Mouse (Mus musculus) CH12.LX (cell line): ENCODE results near the gene Trappc12. TPM values are rescaled to one million over a fixed set of nuclear protein-coding genes. Genes with fewer than 3 reads are reported as not detected.
A peak's percentile ranks its signal among the peaks of the same experiment; 100 is the strongest.

Experiments
- DNase-seq: peaks from one replicate; pipeline ENCODE4 v3.0.0-alpha.2; 2013; ENCODE audit errors: extremely low read depth
- H3K27ac ChIP-seq: 2 replicates; pipeline ENCODE4 v1.5.1; 2012; ENCODE audit warnings: low read depth, mild to moderate bottlenecking, control low read depth, moderate library complexity; ENCODE audit not compliant: insufficient read depth
- H3K27me3 ChIP-seq: replicated peaks from 2 replicates; pipeline ENCODE3; 2012; ENCODE audit warnings: inconsistent platforms
- H3K36me3 ChIP-seq, 2 experiments: replicated peaks in 1 of 2; 2 replicates each; pipeline versions ENCODE3 to v1.6.1; 2012; ENCODE audit warnings: inconsistent platforms in 1 of 2, low read length in 1 of 2, mild to moderate bottlenecking in 1 of 2, mixed read lengths in 1 of 2, moderate library complexity in 1 of 2; ENCODE audit not compliant: control insufficient read depth in 1 of 2, insufficient read depth in 1 of 2
- H3K4me1 ChIP-seq, 2 experiments: 2 replicates each; pipeline ENCODE4 v1.6.1; 2012; ENCODE audit warnings: inconsistent platforms in 1 of 2, moderate library complexity in 1 of 2; ENCODE audit not compliant: insufficient read depth in 2 of 2, control insufficient read depth in 1 of 2
- H3K4me2 ChIP-seq: 2 replicates; pipeline ENCODE4 v1.6.1; 2012; ENCODE audit warnings: low read depth, mild to moderate bottlenecking, control low read depth; ENCODE audit not compliant: poor library complexity, insufficient read depth, severe bottlenecking
- H3K4me3 ChIP-seq, 3 experiments: fragments of 150-350 bp in 1 of 3; sonication (generic) in 1 of 3; replicated peaks in 1 of 3; 2 replicates each; pipeline versions ENCODE3 to v1.5.1; 2011 to 2012; ENCODE audit warnings: low read depth in 2 of 3, low read length in 2 of 3, mild to moderate bottlenecking in 2 of 3, moderate library complexity in 2 of 3, control low read depth in 1 of 3, improper control_type of control experiment in 1 of 3, inconsistent platforms in 1 of 3, mixed read lengths in 1 of 3; ENCODE audit not compliant: poor library complexity in 1 of 3
- H3K79me2 ChIP-seq: replicated peaks from 2 replicates; pipeline ENCODE4 v1.6.1; 2012; ENCODE audit warnings: mild to moderate bottlenecking, moderate library complexity; ENCODE audit not compliant: control insufficient read depth, poor library complexity, insufficient read depth, severe bottlenecking; ENCODE audit errors: extremely low read depth
- H3K9ac ChIP-seq: 2 replicates; pipeline ENCODE4 v1.6.1; 2012; ENCODE audit warnings: low read depth, mild to moderate bottlenecking, control low read depth, moderate library complexity; ENCODE audit not compliant: insufficient read depth
- H3K9me3 ChIP-seq: replicated peaks from 2 replicates; pipeline ENCODE3; 2012; ENCODE audit warnings: low read length, inconsistent platforms, mixed read lengths
- BHLHE40 ChIP-seq: IDR thresholded peaks from 2 replicates; pipeline ENCODE4 v1.6.1; 2011; ENCODE audit warnings: mild to moderate bottlenecking, low read depth, low read length, improper control_type of control experiment
- CHD1 ChIP-seq: IDR thresholded peaks from 2 replicates; pipeline ENCODE4 v1.6.1; 2012; ENCODE audit warnings: low read depth, low read length, improper control_type of control experiment, inconsistent platforms
- CHD2 ChIP-seq: IDR thresholded peaks from 2 replicates; pipeline ENCODE4 v1.6.1; 2011; ENCODE audit warnings: low read length, improper control_type of control experiment
- CTCF ChIP-seq, 2 experiments: IDR thresholded peaks in 1 of 2; conservative IDR thresholded peaks in 1 of 2; 2 replicates each; pipeline ENCODE4 v1.5.1; 2011 to 2012; ENCODE audit warnings: low read depth in 2 of 2, low read length in 2 of 2, improper control_type of control experiment in 1 of 2, inconsistent platforms in 1 of 2, mild to moderate bottlenecking in 1 of 2, moderate library complexity in 1 of 2
- EP300 ChIP-seq: IDR thresholded peaks from 2 replicates; pipeline ENCODE4 v1.6.1; 2011; ENCODE audit warnings: low read length, improper control_type of control experiment
- GABPA ChIP-seq: IDR thresholded peaks from 2 replicates; pipeline ENCODE4 v1.6.1; 2012; ENCODE audit warnings: low read depth, low read length, improper control_type of control experiment, inconsistent platforms; ENCODE audit not compliant: insufficient replicate concordance
- KAT2A ChIP-seq: IDR thresholded peaks from 2 replicates; pipeline ENCODE4 v1.6.1; 2012; ENCODE audit warnings: low read length, improper control_type of control experiment, inconsistent platforms; ENCODE audit not compliant: insufficient replicate concordance
- MXI1 ChIP-seq: IDR thresholded peaks from 2 replicates; pipeline ENCODE4 v1.6.1; 2011; ENCODE audit warnings: mild to moderate bottlenecking, low read depth, low read length, improper control_type of control experiment
- MYC ChIP-seq: IDR thresholded peaks from 2 replicates; pipeline ENCODE4 v1.6.1; 2011; ENCODE audit warnings: low read depth, mild to moderate bottlenecking, improper control_type of control experiment, low read length
- SMC3 ChIP-seq: IDR thresholded peaks from 2 replicates; pipeline ENCODE4 v1.6.1; 2011; ENCODE audit warnings: low read depth, low read length, improper control_type of control experiment
- TBP ChIP-seq: conservative IDR thresholded peaks from 2 replicates; pipeline ENCODE4 v1.6.1; 2011; ENCODE audit warnings: low read depth, low read length, improper control_type of control experiment
- TCF12 ChIP-seq: IDR thresholded peaks from 2 replicates; pipeline ENCODE4 v1.6.1; 2014; ENCODE audit warnings: low read depth, mild to moderate bottlenecking, inconsistent platforms, low read length, improper control_type of control experiment
- UBTF ChIP-seq: IDR thresholded peaks from 2 replicates; pipeline ENCODE4 v1.6.1; 2012; ENCODE audit warnings: low read depth, mild to moderate bottlenecking, inconsistent platforms, low read length, improper control_type of control experiment, moderate library complexity
- USF1 ChIP-seq: IDR thresholded peaks from 2 replicates; pipeline ENCODE4 v1.6.1; 2014; ENCODE audit warnings: low read depth, mild to moderate bottlenecking, inconsistent platforms, low read length, improper control_type of control experiment
- ZMIZ1 ChIP-seq: IDR thresholded peaks from 2 replicates; pipeline ENCODE4 v1.6.1; 2012; ENCODE audit warnings: low read depth, mild to moderate bottlenecking, inconsistent platforms, low read length, improper control_type of control experiment
- ZNF384 ChIP-seq: IDR thresholded peaks from 2 replicates; pipeline ENCODE4 v1.6.1; 2012; ENCODE audit warnings: low read depth, low read length, improper control_type of control experiment, inconsistent platforms
- dilution Hi-C: fragments of 300-500 bp; cut with MboI; formaldehyde crosslinking; loops from 2 replicates; pipeline ENCODE4 v1.14.3; 2020; ENCODE audit warnings: low sequenced_read_pairs; ENCODE audit not compliant: extremely low pct_unique_long_range_greater_than_20kb, extremely low pct_ligation_motif_present
- in situ Hi-C: fragments of 300-500 bp; cut with MboI; formaldehyde crosslinking; loops from 3 replicates; pipeline ENCODE4 v1.14.3; 2019; ENCODE audit warnings: low sequenced_read_pairs, low pct_ligation_motif_present, low pct_unique_long_range_greater_than_20kb, mixed read lengths
- polyA plus RNA-seq: library from polyadenylated mRNA; unstranded; fragments of >175 nt; gene quantifications from 2 replicates; pipeline ENCODE4 v1.2.1, GENCODE M21; 2012; ENCODE audit warnings: low read depth; ENCODE audit not compliant: insufficient read length
- total RNA-seq, 2 experiments: library from RNA; depleted of rRNA; stranded (reverse); fragments of 300-350 nt in 1 of 2; fragments of >200 nt in 1 of 2; gene quantifications; 2 replicates each; pipeline ENCODE4 v1.2.3; 2012 to 2014

Gene Trappc12
- total and polyA plus RNA-seq, 3 experiments: 26.7 to 33.9 (median 28.9) TPM

GRCm38 (mm10) chr12:28686199-28686879 is 63.9 kb downstream of the Trappc12 start:
- Histone ChIP-seq H3K36me3 (peaks cover 47 to 87% of the 10 kb centered on the region in 2 experiments), H3K9me3 (no peaks in the 10 kb centered on the region), H3K4me2 (no peak overlapping the region), H3K27me3 (no peaks in the 10 kb centered on the region), H3K79me2 (no peaks in the 10 kb centered on the region), H3K4me1 (no peaks in the 10 kb centered on the region), H3K9ac (no peak overlapping the region), H3K27ac (no peak overlapping the region), H3K4me3 (no peak overlapping the region)
- TF ChIP-seq ZMIZ1: no peak
- TF ChIP-seq UBTF: no peak
- TF ChIP-seq TCF12: no peak
- TF ChIP-seq GABPA: no peak
- TF ChIP-seq USF1: no peak
- TF ChIP-seq KAT2A: no peak
- TF ChIP-seq CHD2: no peak
- TF ChIP-seq CTCF (conservative IDR thresholded peaks at IDR 0.05 in 1 of 2, IDR thresholded peaks at IDR 0.05 in 1 of 2; ENCODE audit: low read depth in 2 of 2, low read length in 2 of 2): no peak
- no peak for TF ChIP-seq SMC3
- no peak for TF ChIP-seq TBP
- TF ChIP-seq CHD1: no peak
- no peak for DNase-seq
- in situ Hi-C loops: no loop called here
- dilution Hi-C loops: no loop called here

GRCm38 (mm10) chr12:28685771-28686170 is 64.5 kb downstream of the Trappc12 start:
- DNase-seq: no peak
- Histone ChIP-seq H3K9me3 (no peaks in the 10 kb centered on the region), H3K27ac (0 out of 2 replicates have a peak overlapping the region, but pooled peaks have one; percentile 1), H3K4me1 (no peaks in the 10 kb centered on the region), H3K4me3 (no peak overlapping the region), H3K4me2 (no peak overlapping the region), H3K27me3 (no peaks in the 10 kb centered on the region), H3K79me2 (no peaks in the 10 kb centered on the region), H3K36me3 (peaks cover 43 to 87% of the 10 kb centered on the region in 2 experiments), H3K9ac (no peak overlapping the region)
- dilution Hi-C loops (no loop called here), in situ Hi-C loops (no loop called here)
- TF ChIP-seq TBP (no peak), MYC (no peak), EP300 (no peak), ZNF384 (no peak), TCF12 (no peak), MXI1 (no peak), BHLHE40 (no peak), ZMIZ1 (no peak)
